Comparison of ENCODE assay signal across 28 mouse cellular contexts in the genomic region with DNA sequence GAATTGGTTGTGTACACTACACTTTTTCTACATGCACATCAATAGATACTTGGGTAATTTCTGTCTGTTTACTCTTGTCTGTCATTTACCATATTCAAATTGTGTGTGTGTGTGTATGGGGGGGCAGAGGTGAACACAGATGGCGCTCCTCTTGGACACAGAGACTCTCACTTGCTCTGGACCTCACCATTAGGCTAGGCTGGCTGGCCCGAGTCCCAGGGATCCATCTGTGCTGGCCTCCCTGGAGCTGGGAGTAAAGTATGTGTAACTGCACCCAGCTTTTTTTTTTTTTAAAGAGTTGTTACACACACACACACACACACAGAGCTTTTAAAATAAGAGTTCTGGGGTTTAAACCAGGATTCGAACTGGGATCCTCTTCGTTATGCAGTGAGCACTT.
DNase-seq lines count a peak whose midpoint lies in the region; ATAC-seq and TF ChIP-seq lines count a peak whose summit lies in the region.
"Had no signal": no experiment of that assay in that cellular context is flagged by ENCODE, and none has a peak within 500 bp of the region (broad histone marks: within the 10 kb centered on the region; RNA-seq: fewer than 3 reads in every experiment).

No protein-coding gene starts in this region.

- WGBS in hindbrain, embryonic 13.5 days = 81% methylated on average over 4 of the region's 4 CpGs
- 94% methylated on average over 4 of the region's 4 CpGs for WGBS in hindbrain, embryonic 11.5 days

- TF ChIP-seq CTCF in gastrocnemius, adult 2 months (IDR thresholded peaks at IDR 0.05) = no peak

- H3K4me2 ChIP-seq in hindbrain, embryonic 13.5 days = no peak overlapping the region
- H3K4me2 ChIP-seq in hindbrain, embryonic 11.5 days (replicated peaks; ENCODE audit: low read depth, low read length) = no peak overlapping the region
- H3K4me2 ChIP-seq: embryonic facial prominence, embryonic 12.5 days; limb, embryonic 12.5 days; liver, embryonic 15.5 days; lung, embryonic 15.5 days; midbrain, embryonic 11.5 days had no signal

- H3K4me1 ChIP-seq in hindbrain, embryonic 13.5 days (replicated peaks) = peaks cover 52% of the 10 kb centered on the region
- H3K4me1 ChIP-seq in hindbrain, embryonic 11.5 days (replicated peaks; ENCODE audit: control insufficient read depth, insufficient read depth, low read length) = peaks cover 7% of the 10 kb centered on the region; the same call in 1 of the 2 replicates
- H3K4me1 ChIP-seq: liver, embryonic 15.5 days had no signal

- no peaks in the 10 kb centered on the region for H3K36me3 ChIP-seq in hindbrain, embryonic 13.5 days
- H3K36me3 ChIP-seq in hindbrain, embryonic 11.5 days (ENCODE audit: control insufficient read depth, insufficient read depth, low read length) = no peaks in the 10 kb centered on the region
- H3K36me3 ChIP-seq: embryonic facial prominence, embryonic 12.5 days; heart, embryonic 10.5 days; limb, embryonic 12.5 days; liver, embryonic 15.5 days; lung, embryonic 15.5 days had no signal

- no peak overlapping the region for H3K4me3 ChIP-seq in gastrocnemius, adult 2 months
- no peak overlapping the region for H3K4me3 ChIP-seq in hindbrain, embryonic 13.5 days
- no peak overlapping the region for H3K4me3 ChIP-seq in hindbrain, embryonic 11.5 days (ENCODE audit: low read depth, low read length)
- H3K4me3 ChIP-seq: embryonic facial prominence, embryonic 12.5 days; heart, embryonic 10.5 days; limb, embryonic 12.5 days; liver, embryonic 15.5 days; lung, embryonic 15.5 days had no signal

- no peaks in the 10 kb centered on the region for H3K27me3 ChIP-seq in hindbrain, embryonic 13.5 days
- no peaks in the 10 kb centered on the region for H3K27me3 ChIP-seq in hindbrain, embryonic 11.5 days (ENCODE audit: control insufficient read depth, insufficient read depth, low read length)
- H3K27me3 ChIP-seq: embryonic facial prominence, embryonic 12.5 days; limb, embryonic 12.5 days; liver, embryonic 15.5 days; lung, embryonic 15.5 days had no signal

- intact Hi-C loops in gastrocnemius, adult 2 months (cut with DNase I) = no loop called here
- intact Hi-C loops in gastrocnemius, postnatal 36 days (cut with DNase I) = no loop called here

- H3K27ac ChIP-seq in gastrocnemius, adult 2 months = no peak overlapping the region
- H3K27ac ChIP-seq in hindbrain, embryonic 13.5 days = peak overlapping the region; percentile 80; the same call in 1 of the 2 replicates
- no peak overlapping the region for H3K27ac ChIP-seq in hindbrain, embryonic 11.5 days (ENCODE audit: low read depth, low read length)
- H3K27ac ChIP-seq: embryonic facial prominence, embryonic 12.5 days; heart, embryonic 10.5 days; kidney, postnatal 0 days; limb, embryonic 12.5 days; liver, embryonic 15.5 days; lung, embryonic 15.5 days; stomach, postnatal 0 days had no signal

- ATAC-seq in hindbrain, embryonic 13.5 days (ENCODE audit: low FRiP score) = no peak
- no peak for ATAC-seq in hindbrain, embryonic 11.5 days (ENCODE audit: low FRiP score)
- ATAC-seq: activated CD4-positive, CD25-positive, alpha-beta regulatory T cell, adult 4 months; intestine, embryonic 16.5 days; midbrain, embryonic 16.5 days had no signal

- DNase-seq in gastrocnemius, adult 2 months = peak; percentile 43
- DNase-seq in gastrocnemius, postnatal 36 days = no peak
- no peak for DNase-seq in hindbrain, embryonic 11.5 days (ENCODE audit: low spot score)
- DNase-seq in NIH3T3 (ENCODE audit: low read depth) (peak; percentile 31), adipocyte (ENCODE audit: low spot score) (peak; percentile 38)
- no peak for DNase-seq in layer of hippocampus, adult 8-10 months (ENCODE audit: low spot score in 2 of 2)
- DNase-seq: adrenal gland, postnatal 10 days; B cell, adult 2 months; embryo, embryonic 11 days; heart, postnatal 36 days; kidney, adult 8-10 months; kidney, postnatal 4 days; layer of hippocampus, adult 9-11 months; right cerebral cortex, postnatal 4 days; thymus, adult 18-20 months; thymus, postnatal 25 days had no signal

- H3K9ac ChIP-seq in hindbrain, embryonic 13.5 days = no peak overlapping the region
- no peak overlapping the region for H3K9ac ChIP-seq in hindbrain, embryonic 11.5 days (ENCODE audit: low read depth, low read length)
- H3K9ac ChIP-seq: embryonic facial prominence, embryonic 12.5 days; limb, embryonic 12.5 days; liver, embryonic 15.5 days; lung, embryonic 15.5 days had no signal

- no peaks in the 10 kb centered on the region for H3K9me3 ChIP-seq in hindbrain, embryonic 13.5 days
- H3K9me3 ChIP-seq in hindbrain, embryonic 11.5 days (ENCODE audit: control insufficient read depth, low read length) = no peaks in the 10 kb centered on the region
- H3K9me3 ChIP-seq: embryonic facial prominence, embryonic 12.5 days; heart, embryonic 10.5 days; limb, embryonic 12.5 days; liver, embryonic 15.5 days; lung, embryonic 15.5 days had no signal

Comparison
In these comparisons a context has a peak if more than half of its experiments do, and no peak if none do; other contexts are left out.
1. DNase-seq: peak in gastrocnemius, adult 2 months (single experiment), NIH3T3 (single experiment) and adipocyte (single experiment); none in gastrocnemius, postnatal 36 days (0 of 2), hindbrain, embryonic 11.5 days (single experiment) and layer of hippocampus, adult 8-10 months (0 of 2).